Mouse (Mus musculus) hindbrain, embryonic 13.5 days (tissue): ENCODE measurements around the gene Atp13a3. TPM values are rescaled to one million over a fixed set of nuclear protein-coding genes. Genes with fewer than 3 reads are reported as not detected.
"Not testable (repeated sequence)": the region's sequence is repeated elsewhere in the genome, so short reads cannot be mapped to it uniquely, and the experiment has no call there.

Experiments
- ATAC-seq: fragments of 200-750 bp; cut with Nextera tagmentation; 2 replicates; pipeline ENCODE4 v1.8.0; 2017; ENCODE audit warnings: moderate TSS enrichment; ENCODE audit not compliant: low FRiP score
- H3K27ac ChIP-seq: fragments of 300-500 bp; sonication (generic); 2 replicates; pipeline ENCODE4 v1.5.1; 2015; ENCODE audit warnings: inconsistent platforms, mild to moderate bottlenecking, moderate library complexity
- H3K27me3 ChIP-seq: fragments of 300-500 bp; sonication (generic); 2 replicates; pipeline ENCODE4 v1.6.1; 2015; ENCODE audit warnings: mild to moderate bottlenecking, inconsistent platforms
- H3K36me3 ChIP-seq: fragments of 300-500 bp; sonication (generic); 2 replicates; pipeline ENCODE4 v1.6.1; 2015; ENCODE audit warnings: mild to moderate bottlenecking, inconsistent platforms
- H3K4me1 ChIP-seq: fragments of 300-500 bp; sonication (generic); replicated peaks from 2 replicates; pipeline ENCODE4 v1.6.1; 2015; ENCODE audit warnings: inconsistent platforms
- H3K4me2 ChIP-seq: fragments of 300-500 bp; sonication (generic); 2 replicates; pipeline ENCODE4 v1.6.1; 2015; ENCODE audit warnings: inconsistent platforms, mild to moderate bottlenecking, moderate library complexity
- H3K4me3 ChIP-seq: fragments of 300-500 bp; sonication (generic); 2 replicates; pipeline ENCODE4 v1.5.1; 2015; ENCODE audit warnings: mild to moderate bottlenecking, inconsistent platforms
- H3K9ac ChIP-seq: fragments of 300-500 bp; sonication (generic); 2 replicates; pipeline ENCODE4 v1.6.1; 2015; ENCODE audit warnings: mild to moderate bottlenecking, inconsistent platforms
- H3K9me3 ChIP-seq: fragments of 300-500 bp; sonication (generic); 2 replicates; pipeline ENCODE4 v1.6.1; 2016; ENCODE audit warnings: inconsistent platforms
- WGBS: fragments of 180-500 bp; shearing (Covaris S2); methylation state at CpG from one replicate; pipeline ENCODE4 v1.1.7; 2015; 5-methylcytosine and 5-hydroxymethylcytosine counted together
- polyA plus RNA-seq: library from polyadenylated mRNA; unstranded; fragments of >200 nt; fragmentation: Nextera tagmentation; extraction: Ambion mirVana; gene quantifications from 2 replicates; pipeline ENCODE4 v1.2.1, GENCODE M21; 2015

Gene Atp13a3
- polyA plus RNA-seq, 1 experiment from 2014 or later = 7.4 TPM

DNA sequence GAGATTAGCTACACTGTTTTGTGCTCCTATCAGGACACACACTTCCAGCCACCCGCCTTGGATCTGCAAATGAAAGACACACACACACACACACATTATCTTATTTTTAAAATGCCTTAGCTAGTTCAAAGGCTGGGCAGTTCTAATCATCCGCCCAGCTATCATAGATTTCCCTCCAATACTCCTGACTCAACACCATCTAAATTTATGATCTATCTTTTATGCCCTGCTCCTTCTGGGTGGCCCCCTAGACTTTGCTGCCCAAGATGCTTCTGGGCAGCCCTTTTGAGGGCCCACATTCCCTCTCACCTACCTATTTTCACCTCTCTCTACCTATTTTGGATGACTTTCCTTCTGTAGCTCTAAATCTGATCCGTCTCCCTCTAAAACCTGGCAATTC is 29.5 kb downstream of the Atp13a3 start:
- Histone ChIP-seq H3K4me2 (no peak overlapping the region), H3K9me3 (no peaks in the 10 kb centered on the region), H3K4me3 (no peak overlapping the region), H3K27me3 (no peaks in the 10 kb centered on the region), H3K27ac (no peak overlapping the region), H3K36me3 (0 out of 2 replicates have a peak, but pooled peaks cover 4% of the 10 kb centered on the region), H3K4me1 (no peaks in the 10 kb centered on the region), H3K9ac (no peak overlapping the region)
- 92% methylated on average over 3 of the region's 3 CpGs for WGBS
- ATAC-seq = no peak

DNA sequence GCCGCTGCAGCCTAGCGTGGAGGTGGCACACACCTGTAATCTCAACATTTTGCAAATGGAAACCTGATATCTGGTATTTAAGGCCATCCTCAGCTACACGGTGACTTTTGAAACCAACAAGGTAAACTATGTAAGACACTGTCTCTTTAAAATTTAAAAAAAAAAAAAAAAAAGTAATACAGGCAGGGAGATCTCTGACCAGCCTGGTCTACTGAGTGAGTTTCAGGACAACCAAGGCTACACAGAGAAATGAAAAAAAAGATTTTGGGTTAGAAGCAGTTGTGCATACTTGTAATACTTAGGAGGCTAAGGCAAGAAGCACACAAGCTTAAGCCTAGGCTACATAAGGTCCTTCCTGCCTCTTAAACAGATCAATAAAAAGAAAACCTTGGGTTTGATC is 30.8 kb downstream of the Atp13a3 start:
- no peaks in the 10 kb centered on the region for H3K4me1 ChIP-seq
- H3K4me3 ChIP-seq = no peak overlapping the region
- H3K36me3 ChIP-seq = no peaks in the 10 kb centered on the region
- H3K27ac ChIP-seq = no peak overlapping the region
- 97% methylated on average over 3 of the region's 3 CpGs for WGBS
- H3K9me3 ChIP-seq = no peaks in the 10 kb centered on the region
- H3K9ac ChIP-seq = no peak overlapping the region
- ATAC-seq = no peak
- H3K27me3 ChIP-seq = no peaks in the 10 kb centered on the region
- no peak overlapping the region for H3K4me2 ChIP-seq

DNA sequence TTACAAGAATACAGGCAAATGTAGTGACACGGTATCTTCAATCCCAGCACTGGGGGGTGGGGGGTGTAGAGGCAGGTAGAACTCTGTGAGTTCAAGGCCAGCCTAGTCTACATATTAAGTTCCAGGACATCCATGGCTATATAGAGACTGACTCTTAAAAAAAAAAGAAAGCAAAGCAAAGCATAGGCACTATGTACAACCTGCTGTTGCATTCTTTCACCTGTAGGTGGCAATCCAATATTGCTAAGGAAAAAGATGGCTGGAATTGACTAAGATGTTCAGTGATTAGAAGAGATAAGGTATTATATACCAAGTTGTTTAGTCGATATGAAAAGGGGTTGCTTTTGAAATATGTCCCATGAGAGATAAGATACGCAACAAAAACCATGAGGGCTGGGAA is 31.5 kb downstream of the Atp13a3 start:
- Histone ChIP-seq H3K27ac (no peak overlapping the region), H3K9ac (no peak overlapping the region), H3K9me3 (no peaks in the 10 kb centered on the region), H3K36me3 (no peaks in the 10 kb centered on the region), H3K4me3 (no peak overlapping the region), H3K27me3 (no peaks in the 10 kb centered on the region), H3K4me2 (no peak overlapping the region), H3K4me1 (no peaks in the 10 kb centered on the region)
- ATAC-seq = no peak
- WGBS = 71% methylated on average over 3 of the region's 3 CpGs

DNA sequence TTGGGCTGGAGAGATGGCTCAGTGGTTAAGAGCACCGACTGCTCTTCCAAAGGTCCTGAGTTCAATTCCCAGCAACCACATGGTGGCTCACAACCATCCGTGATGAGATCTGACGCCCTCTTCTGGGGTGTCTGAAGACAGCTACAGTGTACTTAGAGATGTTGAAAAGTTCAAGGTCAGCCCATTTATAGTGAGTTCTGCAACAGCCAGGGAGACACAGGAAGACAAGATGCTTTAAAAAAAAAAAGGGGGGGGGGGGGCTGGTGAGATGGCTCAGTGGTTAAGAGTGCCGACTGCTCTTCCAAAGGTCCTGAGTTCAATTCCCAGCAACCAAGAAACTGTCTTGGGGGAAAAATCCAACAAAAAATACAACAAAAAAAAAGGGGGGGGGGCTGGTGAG is 32.5 kb downstream of the Atp13a3 start:
- not testable (repeated sequence) for H3K9me3 ChIP-seq, H3K27me3 ChIP-seq, H3K4me1 ChIP-seq, H3K27ac ChIP-seq, H3K4me2 ChIP-seq, H3K9ac ChIP-seq, ATAC-seq, H3K36me3 ChIP-seq, H3K4me3 ChIP-seq
- WGBS = 93% methylated on average over 4 of the region's 4 CpGs

DNA sequence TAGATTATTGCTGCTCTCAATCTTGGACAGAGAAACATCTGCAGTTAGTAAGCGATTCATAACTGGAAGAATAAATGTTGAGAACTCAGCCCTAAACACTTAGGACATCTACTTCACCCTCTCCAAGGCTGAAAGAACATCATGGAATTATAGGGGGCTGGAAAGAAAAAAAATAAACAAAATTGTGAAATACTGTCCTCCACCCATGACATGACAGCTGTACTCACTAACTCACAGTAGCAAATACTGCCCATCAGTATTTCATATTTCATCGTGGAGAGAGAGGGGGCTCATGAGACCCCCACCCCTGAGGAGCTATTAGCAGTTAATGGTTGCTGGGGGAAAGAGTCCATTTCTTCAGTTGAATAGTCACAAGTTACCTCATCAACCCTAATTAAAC is 38.4 kb downstream of the Atp13a3 start:
- Histone ChIP-seq H3K36me3 (no peaks in the 10 kb centered on the region; the same call in 1 of the 2 replicates), H3K27me3 (no peaks in the 10 kb centered on the region), H3K9me3 (no peaks in the 10 kb centered on the region), H3K27ac (no peak overlapping the region), H3K4me3 (no peak overlapping the region), H3K9ac (no peak overlapping the region), H3K4me2 (no peak overlapping the region), H3K4me1 (no peaks in the 10 kb centered on the region)
- ATAC-seq = no peak
- WGBS = 83% methylated on average over 2 of the region's 2 CpGs

DNA sequence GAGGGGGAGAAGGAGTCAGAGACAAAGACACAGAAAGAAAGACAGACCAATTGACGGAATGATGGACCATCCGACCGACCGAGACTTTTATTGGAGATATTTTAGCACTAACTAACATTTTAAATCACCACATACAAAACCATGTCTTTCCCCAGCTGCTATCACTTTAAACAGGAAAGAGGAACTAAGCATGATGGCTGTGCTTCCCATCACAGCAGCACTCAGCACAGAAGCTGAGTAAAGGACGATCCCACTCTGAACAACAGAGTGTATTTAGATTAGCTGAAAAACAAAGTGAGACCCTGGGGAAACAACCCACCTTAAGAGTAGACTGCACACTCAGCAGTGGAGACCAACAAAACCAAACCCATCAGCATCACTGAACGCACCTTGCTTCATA is 41.2 kb downstream of the Atp13a3 start:
- no peak for ATAC-seq
- no peak overlapping the region for H3K27ac ChIP-seq
- H3K4me3 ChIP-seq = no peak overlapping the region
- H3K4me1 ChIP-seq = no peaks in the 10 kb centered on the region
- 89% methylated on average over 6 of the region's 6 CpGs for WGBS
- H3K36me3 ChIP-seq = no peaks in the 10 kb centered on the region; the same call in 1 of the 2 replicates
- H3K9ac ChIP-seq = no peak overlapping the region
- no peaks in the 10 kb centered on the region for H3K27me3 ChIP-seq
- no peaks in the 10 kb centered on the region for H3K9me3 ChIP-seq
- no peak overlapping the region for H3K4me2 ChIP-seq

DNA sequence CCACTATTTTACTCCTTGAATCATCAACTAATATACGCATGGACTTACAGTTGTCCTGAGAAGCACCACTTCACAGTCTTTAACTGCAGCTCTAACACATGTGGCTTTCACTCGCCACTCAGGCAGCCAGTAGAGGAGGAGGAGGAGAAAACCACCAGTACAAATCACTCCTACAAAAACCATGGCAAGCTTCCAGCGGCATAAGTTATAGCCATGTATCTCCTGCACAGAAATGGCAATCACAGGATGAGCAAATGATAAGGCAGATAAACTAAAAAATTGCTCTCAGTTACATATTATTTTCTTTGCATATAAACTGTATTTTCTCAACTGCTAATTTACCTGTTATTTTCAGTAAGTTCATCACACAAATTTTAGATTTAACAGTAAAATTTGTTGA is 43.2 kb downstream of the Atp13a3 start:
- no peaks in the 10 kb centered on the region for H3K27me3 ChIP-seq
- H3K36me3 ChIP-seq = no peaks in the 10 kb centered on the region; the same call in 1 of the 2 replicates
- H3K4me1 ChIP-seq = no peaks in the 10 kb centered on the region
- 84% methylated on average over 3 of the region's 3 CpGs for WGBS
- H3K4me3 ChIP-seq = no peak overlapping the region
- ATAC-seq = no peak
- no peak overlapping the region for H3K9ac ChIP-seq
- H3K4me2 ChIP-seq = no peak overlapping the region
- H3K9me3 ChIP-seq = no peaks in the 10 kb centered on the region
- no peak overlapping the region for H3K27ac ChIP-seq

DNA sequence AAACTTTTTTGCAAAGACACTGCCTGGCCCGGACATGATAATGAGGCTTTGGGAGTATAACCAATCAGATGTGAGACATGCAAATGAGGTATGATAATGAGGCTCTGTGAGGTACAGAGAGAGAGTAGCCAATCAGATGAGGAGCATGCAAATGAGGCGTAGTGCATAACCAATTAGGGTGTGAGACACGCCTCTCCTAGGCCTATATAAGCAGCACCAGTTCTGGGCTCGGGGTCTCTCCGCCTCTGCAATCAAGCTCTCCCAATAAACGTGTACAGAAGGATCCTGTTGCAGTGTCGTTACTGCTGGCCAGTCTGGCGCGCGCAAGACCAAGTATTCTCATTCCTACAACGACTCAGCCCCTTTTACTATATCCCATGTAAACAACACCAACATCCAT is 52.3 kb downstream of the Atp13a3 start:
- H3K27me3 ChIP-seq, ATAC-seq: not testable (repeated sequence)
- peaks cover 22% of the 10 kb centered on the region for H3K36me3 ChIP-seq

DNA sequence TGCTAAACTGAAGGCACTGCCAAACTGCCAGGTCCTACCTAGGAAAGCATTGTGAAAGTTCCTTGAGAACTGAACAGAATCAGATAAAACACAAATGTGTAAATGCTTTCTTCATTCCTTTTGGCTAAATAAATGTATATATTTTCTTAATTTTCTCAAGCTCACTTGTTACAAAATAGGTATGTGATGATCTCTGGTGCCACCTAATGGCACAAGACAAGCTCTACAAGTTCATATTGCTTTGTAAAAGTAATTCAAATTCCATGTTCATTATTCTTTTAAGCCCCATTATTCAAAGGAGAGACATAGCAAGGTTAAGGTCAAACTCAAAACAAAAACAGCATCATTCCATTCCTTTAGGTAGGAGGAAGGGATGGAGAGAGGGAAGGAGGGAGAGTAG is 91.5 kb downstream of the Atp13a3 start:
- Histone ChIP-seq H3K27ac (no peak overlapping the region), H3K9ac (no peak overlapping the region), H3K4me2 (no peak overlapping the region), H3K4me1 (peaks cover 9% of the 10 kb centered on the region), H3K9me3 (no peaks in the 10 kb centered on the region), H3K36me3 (peaks cover 3% of the 10 kb centered on the region), H3K4me3 (no peak overlapping the region), H3K27me3 (peaks cover 30% of the 10 kb centered on the region)
- ATAC-seq = no peak

More for the DNA sequence above, 52.3 kb downstream of the Atp13a3 start:
- H3K4me3 ChIP-seq, H3K4me2 ChIP-seq, H3K27ac ChIP-seq, H3K9me3 ChIP-seq, H3K9ac ChIP-seq, H3K4me1 ChIP-seq: not testable (repeated sequence)
- WGBS = 96% methylated on average over 11 of the region's 11 CpGs

DNA sequence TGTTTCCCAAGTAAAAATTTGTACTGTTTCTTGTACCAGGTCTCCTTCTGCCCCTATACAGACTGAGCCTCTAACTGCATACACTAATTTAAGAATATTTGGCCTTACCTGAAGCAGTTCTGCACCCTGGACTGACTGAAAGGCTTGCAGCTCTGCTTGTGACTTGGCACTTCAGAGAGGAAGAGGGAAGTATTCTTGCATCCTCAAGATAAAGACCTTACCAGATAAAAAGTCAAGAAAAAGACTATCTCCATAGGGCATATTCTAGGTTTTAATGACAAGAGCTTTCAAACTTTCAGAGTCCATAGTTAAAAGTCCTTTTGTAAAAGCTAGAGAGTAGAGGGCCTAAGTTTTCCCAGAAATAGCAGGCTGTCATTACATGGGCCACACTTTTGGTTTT is 95.1 kb downstream of the Atp13a3 start, which contains the start of gene Gp5:
Gene Gp5, minus strand, starts transcription at position 133 of the 400 bp plus-strand sequence.
- H3K27me3 ChIP-seq = peaks cover 65% of the 10 kb centered on the region
- no peak for ATAC-seq
- peak within 1 kb of the TSS; percentile 50 for H3K4me3 ChIP-seq
- H3K36me3 ChIP-seq = peaks cover 3% of the 10 kb centered on the region
- H3K27ac ChIP-seq = no peak within 1 kb of the TSS
- peaks cover 24% of the 10 kb centered on the region for H3K4me1 ChIP-seq
- H3K4me2 ChIP-seq = peak within 1 kb of the TSS; percentile 97
- H3K9me3 ChIP-seq = no peaks in the 10 kb centered on the region
- peak within 1 kb of the TSS; percentile 77 for H3K9ac ChIP-seq

DNA sequence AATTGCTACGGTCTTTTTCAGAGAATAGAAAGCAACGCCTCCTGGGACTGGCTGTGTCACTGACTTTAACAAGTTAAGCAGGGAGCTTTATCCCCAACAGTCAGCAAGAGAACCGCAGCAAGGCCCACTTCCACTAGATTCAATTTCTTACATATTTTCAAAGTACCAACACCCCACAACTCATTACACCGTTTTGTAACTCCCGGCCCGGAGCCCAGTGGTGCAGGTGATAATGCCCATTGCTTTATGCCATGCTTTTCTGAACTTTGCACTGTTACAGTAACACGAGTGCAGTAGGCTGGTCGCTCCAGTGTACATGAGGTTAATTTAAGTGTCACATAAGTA is 95.6 kb downstream of the Atp13a3 start:
- Histone ChIP-seq H3K4me2 (no peak overlapping the region), H3K4me3 (peak overlapping the region; percentile 50; the same call in 1 of the 2 replicates)
- WGBS = 54% methylated on average over 8 of the region's 8 CpGs

DNA sequence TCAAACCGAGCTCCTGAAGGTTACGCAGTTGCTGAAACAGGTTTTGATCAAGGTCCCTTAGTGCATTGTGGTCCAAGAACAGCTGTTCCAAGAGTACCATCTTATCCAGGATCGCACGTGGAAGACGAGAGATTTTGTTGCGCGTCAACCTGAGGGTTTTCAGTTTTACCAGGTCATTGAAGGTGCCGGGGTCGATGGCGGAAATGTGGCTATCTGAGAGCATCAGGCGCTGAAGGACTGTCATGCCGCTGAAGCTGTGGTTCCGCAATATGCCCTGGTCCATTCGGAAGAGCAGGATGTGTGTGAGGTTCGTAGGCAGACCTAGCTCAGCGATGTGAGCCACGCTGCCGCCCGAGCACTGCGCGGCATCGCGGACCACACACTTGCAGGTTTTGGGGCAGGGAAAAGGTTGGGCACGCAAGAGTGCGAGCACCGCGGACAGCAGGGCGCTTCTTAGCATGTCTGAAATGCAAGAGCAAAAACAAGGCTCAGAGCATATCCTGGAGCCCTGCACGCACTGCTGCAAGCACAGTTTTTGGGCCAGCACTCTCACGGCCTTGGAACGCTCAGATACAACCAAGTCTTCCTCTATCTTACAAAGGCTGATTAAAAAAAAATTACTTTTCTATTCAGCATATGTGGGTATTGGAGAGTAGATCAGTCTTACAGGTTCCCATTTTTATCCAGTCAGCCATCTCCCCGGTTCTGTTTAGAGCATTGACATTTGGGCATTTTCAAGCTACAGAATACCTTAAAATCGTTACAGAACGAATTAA is 96.2 kb downstream of the Atp13a3 start:
- Histone ChIP-seq H3K4me3 (peak overlapping the region; percentile 50), H3K4me1 (peaks cover 24% of the 10 kb centered on the region), H3K9me3 (no peaks in the 10 kb centered on the region), H3K9ac (peak overlapping the region; percentile 77), H3K27ac (no peak overlapping the region), H3K4me2 (peak overlapping the region; percentile 97), H3K27me3 (peaks cover 73% of the 10 kb centered on the region), H3K36me3 (no peaks in the 10 kb centered on the region)
- 4% methylated on average over 34 of the region's 34 CpGs for WGBS
- no peak for ATAC-seq

More for the DNA sequence above, 95.6 kb downstream of the Atp13a3 start:
- Histone ChIP-seq H3K36me3 (no peaks in the 10 kb centered on the region), H3K9ac (no peak overlapping the region), H3K27ac (no peak overlapping the region), H3K4me1 (peaks cover 24% of the 10 kb centered on the region), H3K9me3 (no peaks in the 10 kb centered on the region), H3K27me3 (peaks cover 69% of the 10 kb centered on the region)
- ATAC-seq = no peak
